Mouse (Mus musculus) midbrain, embryonic 14.5 days (tissue): ENCODE measurements around the gene Akap6. TPM values are rescaled to one million over a fixed set of nuclear protein-coding genes. Genes with fewer than 3 reads are reported as not detected.

ENCODE experiments used
- ATAC-seq: fragments of 200-750 bp; cut with Nextera tagmentation; 2 replicates; pipeline ENCODE4 v1.8.0; 2017; ENCODE audit warnings: moderate number of reproducible peaks, moderate library complexity; ENCODE audit not compliant: low FRiP score, low TSS enrichment
- DNase-seq: peaks from one replicate; pipeline ENCODE4 v3.0.0-alpha.2; 2015
- H3K27ac ChIP-seq: fragments of 300-500 bp; sonication (generic); replicated peaks from 2 replicates; pipeline ENCODE4 v1.5.1; 2014; ENCODE audit warnings: mild to moderate bottlenecking, low read depth, low read length, moderate library complexity
- H3K27me3 ChIP-seq: fragments of 300-500 bp; sonication (generic); 2 replicates; pipeline ENCODE4 v1.6.1; 2014; ENCODE audit warnings: low read length, control low read depth, mixed read lengths; ENCODE audit not compliant: control insufficient read depth, insufficient read depth
- H3K36me3 ChIP-seq: fragments of 300-500 bp; sonication (generic); 2 replicates; pipeline ENCODE4 v1.6.1; 2014; ENCODE audit warnings: low read length, control low read depth; ENCODE audit not compliant: control insufficient read depth, insufficient read depth
- H3K4me1 ChIP-seq: fragments of 300-500 bp; sonication (generic); 2 replicates; pipeline ENCODE4 v1.6.1; 2014; ENCODE audit warnings: mild to moderate bottlenecking, antibody characterized with exemption, low read length, control low read depth; ENCODE audit not compliant: control insufficient read depth, insufficient read depth
- H3K4me2 ChIP-seq: fragments of 300-500 bp; sonication (generic); 2 replicates; pipeline ENCODE4 v1.6.1; 2014; ENCODE audit warnings: mild to moderate bottlenecking, low read length, moderate library complexity
- H3K4me3 ChIP-seq: fragments of 300-500 bp; sonication (generic); replicated peaks from 2 replicates; pipeline ENCODE4 v1.5.1; 2014; ENCODE audit warnings: low read depth, low read length
- H3K9ac ChIP-seq: fragments of 300-500 bp; sonication (generic); replicated peaks from 2 replicates; pipeline ENCODE4 v1.6.1; 2014; ENCODE audit warnings: mild to moderate bottlenecking, low read length, moderate library complexity
- H3K9me3 ChIP-seq: fragments of 300-500 bp; sonication (generic); 2 replicates; pipeline ENCODE4 v1.6.1; 2016; ENCODE audit warnings: low read length, control low read depth, mixed read lengths; ENCODE audit not compliant: control insufficient read depth
- WGBS: fragments of 180-500 bp; shearing (Covaris S2); extraction: QIAGEN DNeasy Blood & Tissue Kit; methylation state at CpG from one replicate; pipeline ENCODE4 v1.1.7; 2014; 5-methylcytosine and 5-hydroxymethylcytosine counted together
- polyA plus RNA-seq: library from polyadenylated mRNA; unstranded; fragments of >200 nt; fragmentation: Nextera tagmentation; extraction: Ambion mirVana; gene quantifications from 2 replicates; pipeline ENCODE4 v1.2.1, GENCODE M21; 2014

Gene Akap6
- polyA plus RNA-seq, 1 experiment from 2014 or later: 35.2 TPM

DNA sequence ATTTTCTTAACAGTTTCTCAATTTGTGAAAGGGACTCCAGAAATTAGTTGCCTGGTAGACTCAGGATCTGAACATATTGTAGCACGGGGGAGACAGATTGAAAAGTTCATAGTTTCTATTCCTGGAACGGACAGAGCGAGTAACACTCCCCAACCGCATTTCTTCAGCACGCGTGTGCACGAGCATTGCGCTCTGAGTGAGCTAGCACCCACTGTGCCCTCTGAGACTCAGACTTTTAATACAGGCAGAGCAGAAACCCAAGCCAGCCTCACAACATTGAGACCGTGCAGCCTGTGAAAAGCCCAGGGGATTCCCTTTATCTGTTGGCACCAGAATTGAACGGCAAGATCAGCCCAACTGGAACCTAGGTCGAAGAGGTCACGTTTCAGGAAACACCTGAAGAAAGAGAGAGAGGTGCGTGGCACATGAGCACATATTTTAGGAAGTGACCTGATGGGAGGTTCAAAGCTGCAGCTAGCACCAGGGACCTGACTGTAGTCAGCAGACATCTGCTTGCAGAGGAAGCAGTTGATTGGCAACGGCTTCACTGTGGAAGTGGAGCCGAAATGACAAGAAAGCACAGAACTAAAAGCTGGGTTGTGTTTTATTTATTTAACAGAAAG is 240.3 kb downstream of the Akap6 start:
- no peak overlapping the region for H3K4me2 ChIP-seq
- H3K9ac ChIP-seq: no peak overlapping the region
- ATAC-seq: no peak
- H3K36me3 ChIP-seq: 0 out of 2 replicates have a peak, but pooled peaks cover 5% of the 10 kb centered on the region
- H3K9me3 ChIP-seq: no peaks in the 10 kb centered on the region
- no peak overlapping the region for H3K27ac ChIP-seq
- no peak overlapping the region for H3K4me3 ChIP-seq
- WGBS: 81% methylated on average over 15 of the region's 15 CpGs
- H3K27me3 ChIP-seq: no peaks in the 10 kb centered on the region
- H3K4me1 ChIP-seq: no peaks in the 10 kb centered on the region
- DNase-seq: no peak

DNA sequence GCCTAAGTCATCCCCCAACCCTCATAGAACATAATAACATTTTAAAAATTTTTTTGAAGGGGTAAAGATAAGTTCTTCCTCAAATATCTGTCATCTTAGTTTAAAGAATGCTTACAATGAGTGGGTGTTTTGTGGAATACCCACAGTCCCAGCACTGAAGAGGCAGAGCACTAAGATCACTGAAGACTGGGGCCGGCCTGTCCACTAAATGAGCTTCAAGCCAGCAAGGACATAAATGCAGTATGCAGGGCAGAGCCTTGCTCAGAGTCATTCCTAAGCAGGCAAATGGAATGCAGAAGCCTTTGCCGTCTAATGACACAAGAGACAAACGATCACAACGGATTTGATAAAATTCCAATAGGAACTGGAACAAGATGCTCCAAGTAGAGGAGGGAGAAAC is 242.8 kb downstream of the Akap6 start:
- DNase-seq (no peak), ATAC-seq (no peak)
- Histone ChIP-seq H3K4me1 (no peaks in the 10 kb centered on the region), H3K9ac (no peak overlapping the region), H3K4me3 (no peak overlapping the region), H3K9me3 (no peaks in the 10 kb centered on the region), H3K27ac (no peak overlapping the region), H3K36me3 (peaks cover 8% of the 10 kb centered on the region; the same call in 1 of the 2 replicates), H3K4me2 (no peak overlapping the region), H3K27me3 (no peaks in the 10 kb centered on the region)
- 86% methylated on average over 4 of the region's 4 CpGs for WGBS

GRCm38 (mm10) chr12:52944274-52944673 is 245.1 kb downstream of the Akap6 start:
- no peak for ATAC-seq
- Histone ChIP-seq H3K9me3 (no peaks in the 10 kb centered on the region), H3K36me3 (peaks cover 8% of the 10 kb centered on the region; the same call in 1 of the 2 replicates), H3K4me3 (no peak overlapping the region), H3K4me2 (no peak overlapping the region), H3K4me1 (no peaks in the 10 kb centered on the region), H3K27me3 (no peaks in the 10 kb centered on the region), H3K9ac (no peak overlapping the region), H3K27ac (no peak overlapping the region)
- WGBS: 80% methylated on average over 7 of the region's 7 CpGs
- no peak for DNase-seq

GRCm38 (mm10) chr12:52944949-52945348 is 245.8 kb downstream of the Akap6 start:
- no peak overlapping the region for H3K4me2 ChIP-seq
- no peaks in the 10 kb centered on the region for H3K4me1 ChIP-seq
- H3K9ac ChIP-seq: no peak overlapping the region
- ATAC-seq (no peak), DNase-seq (no peak)
- H3K27ac ChIP-seq: no peak overlapping the region
- H3K36me3 ChIP-seq: peaks cover 8% of the 10 kb centered on the region; the same call in 1 of the 2 replicates
- no peak overlapping the region for H3K4me3 ChIP-seq
- no peaks in the 10 kb centered on the region for H3K9me3 ChIP-seq
- no peaks in the 10 kb centered on the region for H3K27me3 ChIP-seq
- WGBS: 87% methylated on average over 2 of the region's 2 CpGs

DNA sequence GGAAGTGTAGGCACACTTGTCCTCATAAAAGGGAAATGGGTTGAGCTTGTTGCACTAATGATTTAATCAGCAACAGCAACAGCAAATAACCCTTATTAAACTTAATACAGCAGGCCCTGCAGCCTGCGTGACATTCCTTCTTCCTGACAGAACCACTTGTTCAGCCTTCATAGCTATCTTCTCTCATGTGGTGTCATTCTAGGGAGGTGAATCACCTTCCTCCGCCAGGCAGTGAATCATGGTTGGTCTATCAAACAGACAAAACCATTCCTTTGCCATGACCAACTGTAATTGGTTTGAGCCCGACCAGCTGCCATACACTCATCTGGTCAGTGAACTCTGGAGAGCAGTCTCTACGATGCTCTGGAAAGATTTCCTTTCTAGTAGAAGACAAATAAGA is 251.5 kb downstream of the Akap6 start:
- Histone ChIP-seq H3K36me3 (peaks cover 2% of the 10 kb centered on the region; the same call in 1 of the 2 replicates), H3K4me1 (no peaks in the 10 kb centered on the region), H3K4me3 (no peak overlapping the region), H3K27ac (no peak overlapping the region), H3K27me3 (no peaks in the 10 kb centered on the region), H3K4me2 (no peak overlapping the region), H3K9me3 (no peaks in the 10 kb centered on the region), H3K9ac (no peak overlapping the region)
- ATAC-seq (no peak), DNase-seq (no peak)
- WGBS: 80% methylated on average over 4 of the region's 4 CpGs

DNA sequence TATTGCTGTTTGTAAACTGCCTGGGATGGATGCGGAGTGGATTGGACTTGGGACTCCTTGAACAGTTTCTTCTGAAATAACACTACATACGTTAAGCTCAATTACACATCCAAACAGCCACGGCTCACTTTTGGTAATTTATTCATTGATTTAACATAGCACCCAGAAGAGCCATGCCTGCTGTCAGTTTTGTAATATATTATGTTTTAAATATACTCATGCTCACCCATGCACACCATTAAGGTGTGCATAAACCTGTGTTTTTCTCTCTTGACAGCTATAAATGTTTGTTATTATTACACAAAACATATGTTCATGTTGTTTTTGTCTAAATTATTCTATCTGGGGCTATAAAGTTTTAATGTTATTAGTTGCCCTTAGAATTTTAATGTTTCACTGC is 258.4 kb downstream of the Akap6 start:
- no peak overlapping the region for H3K4me2 ChIP-seq
- no peak overlapping the region for H3K27ac ChIP-seq
- 77% methylated on average over 3 of the region's 3 CpGs for WGBS
- no peak overlapping the region for H3K9ac ChIP-seq
- H3K27me3 ChIP-seq: no peaks in the 10 kb centered on the region
- ATAC-seq (no peak), DNase-seq (no peak)
- H3K9me3 ChIP-seq: no peaks in the 10 kb centered on the region
- H3K4me3 ChIP-seq: no peak overlapping the region
- no peaks in the 10 kb centered on the region for H3K36me3 ChIP-seq
- H3K4me1 ChIP-seq: no peaks in the 10 kb centered on the region

GRCm38 (mm10) chr12:52957994-52958393 is 258.8 kb downstream of the Akap6 start:
- no peak overlapping the region for H3K4me2 ChIP-seq
- H3K4me1 ChIP-seq: no peaks in the 10 kb centered on the region
- DNase-seq (no peak), ATAC-seq (no peak)
- H3K27me3 ChIP-seq: no peaks in the 10 kb centered on the region
- H3K9ac ChIP-seq: no peak overlapping the region
- H3K4me3 ChIP-seq: no peak overlapping the region
- no peaks in the 10 kb centered on the region for H3K9me3 ChIP-seq
- WGBS: 44% methylated on average over 3 of the region's 3 CpGs
- H3K27ac ChIP-seq: no peak overlapping the region
- H3K36me3 ChIP-seq: no peaks in the 10 kb centered on the region

GRCm38 (mm10) chr12:52991745-52992144 is 292.6 kb downstream of the Akap6 start:
- Histone ChIP-seq H3K4me1 (peaks cover 3% of the 10 kb centered on the region; the same call in 1 of the 2 replicates), H3K36me3 (no peaks in the 10 kb centered on the region), H3K4me2 (no peak overlapping the region), H3K27me3 (no peaks in the 10 kb centered on the region), H3K9me3 (no peaks in the 10 kb centered on the region), H3K27ac (no peak overlapping the region), H3K4me3 (no peak overlapping the region), H3K9ac (no peak overlapping the region)
- ATAC-seq: no peak
- no peak for DNase-seq
- 73% methylated on average over 6 of the region's 6 CpGs for WGBS

DNA sequence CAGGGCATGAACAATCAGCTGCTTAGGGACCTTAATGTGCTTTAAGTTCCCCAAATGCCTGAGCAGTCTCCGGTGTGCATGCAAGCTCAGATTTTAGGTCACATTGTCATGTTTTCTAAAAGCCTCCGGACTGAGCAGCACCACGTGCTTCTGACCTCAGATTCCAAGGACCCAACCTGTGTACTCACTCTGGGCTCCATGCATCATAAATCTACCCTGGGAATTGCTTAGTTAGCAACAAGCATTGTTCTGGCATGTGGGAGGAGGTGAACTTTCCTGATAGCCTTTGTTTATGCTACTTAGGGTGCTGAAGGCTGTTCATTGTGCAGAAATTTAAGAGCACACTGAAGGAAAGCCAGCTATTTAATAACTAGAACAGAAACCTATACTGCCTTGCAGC is 313.2 kb downstream of the Akap6 start:
- H3K4me1 ChIP-seq: no peaks in the 10 kb centered on the region
- H3K9ac ChIP-seq: no peak overlapping the region
- ATAC-seq: no peak
- H3K27me3 ChIP-seq: no peaks in the 10 kb centered on the region
- H3K4me3 ChIP-seq: no peak overlapping the region
- WGBS: 22% methylated on average over 3 of the region's 3 CpGs
- no peaks in the 10 kb centered on the region for H3K9me3 ChIP-seq
- no peak overlapping the region for H3K27ac ChIP-seq
- H3K4me2 ChIP-seq: no peak overlapping the region
- H3K36me3 ChIP-seq: 0 out of 2 replicates have a peak, but pooled peaks cover 8% of the 10 kb centered on the region
- no peak for DNase-seq
